ENCODE assay signal across 9 mouse cellular contexts in genomic region chr10:79927324-79928029, GRCm38 (mm10). TPM values are rescaled to one million over a fixed set of nuclear protein-coding genes. Genes with fewer than 3 reads are reported as not detected.
DNase-seq lines count a peak whose midpoint lies in the region; ATAC-seq lines count a peak whose summit lies in the region.
"Had no signal": no experiment of that assay in that cellular context is flagged by ENCODE, and none has a peak within 500 bp of the region (broad histone marks: within the 10 kb centered on the region; RNA-seq: fewer than 3 reads in every experiment).

No protein-coding gene starts in this region.

- H3K27ac ChIP-seq in forebrain, embryonic 14.5 days (ENCODE audit: low read depth, low read length): peak overlapping the region; percentile 85
- H3K27ac ChIP-seq in hindbrain, embryonic 16.5 days (ENCODE audit: low read depth, low read length): peak overlapping the region; percentile 84
- H3K27ac ChIP-seq in limb, embryonic 13.5 days: peak overlapping the region; percentile 97
- H3K27ac ChIP-seq in midbrain, embryonic 13.5 days: peak overlapping the region; percentile 89

- no peaks in the 10 kb centered on the region for H3K9me3 ChIP-seq in forebrain, embryonic 14.5 days (replicated peaks; ENCODE audit: control insufficient read depth, low read length)
- no peaks in the 10 kb centered on the region for H3K9me3 ChIP-seq in hindbrain, embryonic 16.5 days (ENCODE audit: control insufficient read depth, low read length)
- H3K9me3 ChIP-seq in limb, embryonic 13.5 days: peaks cover 2% of the 10 kb centered on the region; the same call in 1 of the 2 replicates
- H3K9me3 ChIP-seq in midbrain, embryonic 13.5 days: no peaks in the 10 kb centered on the region

- no peak for DNase-seq in frontal cortex, postnatal 25 days (ENCODE audit: low spot score in 2 of 2)
- DNase-seq in adrenal gland, postnatal 25 days: peak; percentile 49
- DNase-seq in forebrain, embryonic 14.5 days (ENCODE audit: low spot score): peak; percentile 65
- DNase-seq in splenic B cell, adult 2 months (ENCODE audit: low read depth, low spot score): peak; percentile 57

- peaks cover 12% of the 10 kb centered on the region; the same call in 1 of the 2 replicates for H3K4me1 ChIP-seq in forebrain, embryonic 14.5 days (ENCODE audit: control insufficient read depth, insufficient read depth, low read length)
- peaks cover 36% of the 10 kb centered on the region for H3K4me1 ChIP-seq in hindbrain, embryonic 16.5 days (ENCODE audit: control insufficient read depth, insufficient read depth, low read depth, low read length)
- H3K4me1 ChIP-seq in limb, embryonic 13.5 days: peaks cover 49% of the 10 kb centered on the region
- peaks cover 49% of the 10 kb centered on the region for H3K4me1 ChIP-seq in midbrain, embryonic 13.5 days (replicated peaks)

- ATAC-seq in frontal cortex, adult (ENCODE audit: low TSS enrichment): peak; percentile 20; the same call in 1 of the 2 replicates
- ATAC-seq in forebrain, embryonic 14.5 days: peak; percentile 32
- peak; percentile 15 for ATAC-seq in hindbrain, embryonic 16.5 days
- peak; percentile 26 for ATAC-seq in limb, embryonic 13.5 days (ENCODE audit: low FRiP score, low read depth)
- peak; percentile 48 for ATAC-seq in midbrain, embryonic 13.5 days

- WGBS in forebrain, embryonic 14.5 days: under 1% methylated on average over 54 of the region's 54 CpGs
- WGBS in hindbrain, embryonic 16.5 days: under 1% methylated on average over 54 of the region's 54 CpGs
- WGBS in limb, embryonic 13.5 days: under 1% methylated on average over 54 of the region's 54 CpGs
- under 1% methylated on average over 53 of the region's 54 CpGs for WGBS in midbrain, embryonic 13.5 days

- peak overlapping the region; percentile 84 for H3K9ac ChIP-seq in forebrain, embryonic 14.5 days (ENCODE audit: low read length)
- peak overlapping the region; percentile 80 for H3K9ac ChIP-seq in hindbrain, embryonic 16.5 days (ENCODE audit: low read depth, low read length)
- peak overlapping the region; percentile 95 for H3K9ac ChIP-seq in limb, embryonic 13.5 days
- peak overlapping the region; percentile 87 for H3K9ac ChIP-seq in midbrain, embryonic 13.5 days (replicated peaks)

- H3K27me3 ChIP-seq in forebrain, embryonic 14.5 days (replicated peaks; ENCODE audit: control insufficient read depth, insufficient read depth, low read length): peaks cover 14% of the 10 kb centered on the region
- peaks cover 10% of the 10 kb centered on the region for H3K27me3 ChIP-seq in hindbrain, embryonic 16.5 days (replicated peaks; ENCODE audit: control insufficient read depth, insufficient read depth, low read length)
- peaks cover 18% of the 10 kb centered on the region for H3K27me3 ChIP-seq in limb, embryonic 13.5 days
- peaks cover 14% of the 10 kb centered on the region for H3K27me3 ChIP-seq in midbrain, embryonic 13.5 days
- no peaks in the 10 kb centered on the region for H3K27me3 ChIP-seq in splenic B cell, adult 2 months (ENCODE audit: control insufficient read depth, insufficient read depth, low read length, poor library complexity, severe bottlenecking)

- peak overlapping the region; percentile 78 for H3K4me2 ChIP-seq in forebrain, embryonic 14.5 days (ENCODE audit: low read length)
- peak overlapping the region; percentile 98 for H3K4me2 ChIP-seq in hindbrain, embryonic 16.5 days (ENCODE audit: low read length)
- peak overlapping the region; percentile 92 for H3K4me2 ChIP-seq in limb, embryonic 13.5 days (replicated peaks)
- peak overlapping the region; percentile 91 for H3K4me2 ChIP-seq in midbrain, embryonic 13.5 days (replicated peaks)

- H3K4me3 ChIP-seq in forebrain, embryonic 14.5 days (ENCODE audit: low read depth, low read length): peak overlapping the region; percentile 91
- peak overlapping the region; percentile 71 for H3K4me3 ChIP-seq in hindbrain, embryonic 16.5 days (ENCODE audit: low read length)
- H3K4me3 ChIP-seq in limb, embryonic 13.5 days: peak overlapping the region; percentile 97
- H3K4me3 ChIP-seq in midbrain, embryonic 13.5 days (replicated peaks): peak overlapping the region; percentile 81

- H3K36me3 ChIP-seq in forebrain, embryonic 14.5 days (ENCODE audit: control insufficient read depth, insufficient read depth, low read length): peaks cover 6% of the 10 kb centered on the region; the same call in 1 of the 2 replicates
- 0 out of 2 replicates have a peak, but pooled peaks cover 4% of the 10 kb centered on the region for H3K36me3 ChIP-seq in hindbrain, embryonic 16.5 days (ENCODE audit: control insufficient read depth, insufficient read depth, low read length)
- peaks cover 22% of the 10 kb centered on the region for H3K36me3 ChIP-seq in limb, embryonic 13.5 days
- peaks cover 21% of the 10 kb centered on the region for H3K36me3 ChIP-seq in midbrain, embryonic 13.5 days
- H3K36me3 ChIP-seq in splenic B cell, adult 2 months (ENCODE audit: control insufficient read depth, insufficient read depth, low read length, poor library complexity, severe bottlenecking): peaks cover 2% of the 10 kb centered on the region; the same call in 1 of the 2 replicates

RNA-seq across cellular contexts. Expression of gene Arid3a, which starts 0.6 kb away (rescaled TPM):
- 5.2 and 5.8 TPM in 2 replicates for total RNA-seq in adrenal gland, postnatal 25 days (2021)
- 1.1 and 2.3 TPM in 2 replicates for polyA plus RNA-seq in forebrain, embryonic 14.5 days (2014; fragmentation: Nextera tagmentation; extraction: Ambion mirVana)
- 1.6 and 1.7 TPM in 2 replicates for polyA plus RNA-seq in hindbrain, embryonic 16.5 days (2015; fragmentation: Nextera tagmentation; extraction: Ambion mirVana)
- polyA plus RNA-seq in limb, embryonic 13.5 days (2015; fragmentation: Nextera tagmentation; extraction: Ambion mirVana): 5.5 and 6.2 TPM in 2 replicates
- 3.8 and 3.9 TPM in 2 replicates for polyA plus RNA-seq in midbrain, embryonic 13.5 days (2015; fragmentation: Nextera tagmentation; extraction: Ambion mirVana)

RNA-seq across cellular contexts. Expression of gene R3hdm4, which starts 6.5 kb away (rescaled TPM):
- total RNA-seq in adrenal gland, postnatal 25 days (2021): 85.5 and 98.9 TPM in 2 replicates
- 175 and 197 TPM in 2 replicates for polyA plus RNA-seq in forebrain, embryonic 14.5 days (2014; fragmentation: Nextera tagmentation; extraction: Ambion mirVana)
- 293 and 300 TPM in 2 replicates for polyA plus RNA-seq in hindbrain, embryonic 16.5 days (2015; fragmentation: Nextera tagmentation; extraction: Ambion mirVana)
- 186 and 188 TPM in 2 replicates for polyA plus RNA-seq in limb, embryonic 13.5 days (2015; fragmentation: Nextera tagmentation; extraction: Ambion mirVana)
- 231 TPM in 2 replicates for polyA plus RNA-seq in midbrain, embryonic 13.5 days (2015; fragmentation: Nextera tagmentation; extraction: Ambion mirVana)

RNA-seq across cellular contexts. Expression of gene Kiss1r, which starts 10.7 kb away (rescaled TPM):
- 1.1 and 2.3 TPM in 2 replicates for total RNA-seq in adrenal gland, postnatal 25 days (2021)
- polyA plus RNA-seq in forebrain, embryonic 14.5 days (2014; fragmentation: Nextera tagmentation; extraction: Ambion mirVana): 1.6 and 1.8 TPM in 2 replicates
- polyA plus RNA-seq in hindbrain, embryonic 16.5 days (2015; fragmentation: Nextera tagmentation; extraction: Ambion mirVana): 3.1 and 3.7 TPM in 2 replicates
- polyA plus RNA-seq in limb, embryonic 13.5 days (2015; fragmentation: Nextera tagmentation; extraction: Ambion mirVana): 0.94 and 1.0 TPM in 2 replicates
- polyA plus RNA-seq in midbrain, embryonic 13.5 days (2015; fragmentation: Nextera tagmentation; extraction: Ambion mirVana): 2.2 and 2.3 TPM in 2 replicates

RNA-seq across cellular contexts. Expression of gene Gm26602, which starts 16.8 kb away (rescaled TPM):
- total RNA-seq in adrenal gland, postnatal 25 days (2021): not detected in 2 replicates
- 6.0 and 21.9 TPM in 2 replicates for polyA plus RNA-seq in forebrain, embryonic 14.5 days (2014; fragmentation: Nextera tagmentation; extraction: Ambion mirVana)
- 1.4 and 18.3 TPM in 2 replicates for polyA plus RNA-seq in hindbrain, embryonic 16.5 days (2015; fragmentation: Nextera tagmentation; extraction: Ambion mirVana)
- 20.3 TPM in 1 of 2 replicates, not detected in the other for polyA plus RNA-seq in limb, embryonic 13.5 days (2015; fragmentation: Nextera tagmentation; extraction: Ambion mirVana)
- polyA plus RNA-seq in midbrain, embryonic 13.5 days (2015; fragmentation: Nextera tagmentation; extraction: Ambion mirVana): 17.5 and 34.1 TPM in 2 replicates
- total RNA-seq: left cerebral cortex, postnatal 14 days had no signal

RNA-seq across cellular contexts. Expression of gene Med16, which starts 18.8 kb away (rescaled TPM):
- 36.0 and 49.2 TPM in 2 replicates for total RNA-seq in adrenal gland, postnatal 25 days (2021)
- polyA plus RNA-seq in forebrain, embryonic 14.5 days (2014; fragmentation: Nextera tagmentation; extraction: Ambion mirVana): 40.5 and 47.6 TPM in 2 replicates
- 48.2 and 53.8 TPM in 2 replicates for polyA plus RNA-seq in hindbrain, embryonic 16.5 days (2015; fragmentation: Nextera tagmentation; extraction: Ambion mirVana)
- polyA plus RNA-seq in limb, embryonic 13.5 days (2015; fragmentation: Nextera tagmentation; extraction: Ambion mirVana): 44.9 and 46.8 TPM in 2 replicates
- polyA plus RNA-seq in midbrain, embryonic 13.5 days (2015; fragmentation: Nextera tagmentation; extraction: Ambion mirVana): 62.9 and 69.1 TPM in 2 replicates

Comparison
In these comparisons a context has a peak if more than half of its experiments do, and no peak if none do; other contexts are left out.
1. DNase-seq: peak in adrenal gland, postnatal 25 days (single experiment), forebrain, embryonic 14.5 days (single experiment) and splenic B cell, adult 2 months (single experiment); none in frontal cortex, postnatal 25 days (0 of 2).
2. Peak in every context shown above with its lines, with median percentiles within 50 percentile points of each other: ATAC-seq, H3K27ac ChIP-seq, H3K4me2 ChIP-seq, H3K4me3 ChIP-seq and H3K9ac ChIP-seq.